Mouse (Mus musculus) stomach, postnatal 0 days (tissue): ENCODE measurements around the gene Mphosph10. TPM values are rescaled to one million over a fixed set of nuclear protein-coding genes. Genes with fewer than 3 reads are reported as not detected.

Experiments
- ATAC-seq: fragments of 200-750 bp; cut with Nextera tagmentation; 2 replicates; pipeline ENCODE4 v1.8.0; 2017; ENCODE audit not compliant: low FRiP score, low TSS enrichment
- DNase-seq: peaks from one replicate; pipeline ENCODE4 v3.0.0-alpha.2; 2016; ENCODE audit warnings: low spot score
- H3K27ac ChIP-seq: fragments of 300-500 bp; sonication (generic); replicated peaks from 2 replicates; pipeline ENCODE4 v1.5.1; 2014; ENCODE audit warnings: mild to moderate bottlenecking, control low read depth
- H3K27me3 ChIP-seq: fragments of 300-500 bp; sonication (generic); 2 replicates; pipeline ENCODE4 v1.6.1; 2014; ENCODE audit warnings: low read length; ENCODE audit not compliant: control insufficient read depth, insufficient read depth
- H3K36me3 ChIP-seq: fragments of 300-500 bp; sonication (generic); 2 replicates; pipeline ENCODE4 v1.6.1; 2014; ENCODE audit warnings: low read length, mixed read lengths; ENCODE audit not compliant: control insufficient read depth, insufficient read depth
- H3K4me1 ChIP-seq: fragments of 300-500 bp; sonication (generic); replicated peaks from 2 replicates; pipeline ENCODE4 v1.6.1; 2014; ENCODE audit warnings: antibody characterized with exemption; ENCODE audit not compliant: control insufficient read depth, insufficient read depth
- H3K4me2 ChIP-seq: fragments of 300-500 bp; sonication (generic); replicated peaks from 2 replicates; pipeline ENCODE4 v1.6.1; 2014; ENCODE audit warnings: low read depth, mild to moderate bottlenecking, control low read depth, moderate library complexity
- H3K4me3 ChIP-seq: fragments of 300-500 bp; sonication (generic); 2 replicates; pipeline ENCODE4 v1.5.1; 2014; ENCODE audit warnings: low read depth, low read length, control low read depth
- H3K9ac ChIP-seq: fragments of 300-500 bp; sonication (generic); 2 replicates; pipeline ENCODE4 v1.6.1; 2014; ENCODE audit warnings: mild to moderate bottlenecking, low read length, control low read depth, mixed read lengths
- H3K9me3 ChIP-seq: fragments of 300-500 bp; sonication (generic); 2 replicates; pipeline ENCODE4 v1.6.1; 2016; ENCODE audit warnings: low read length; ENCODE audit not compliant: control insufficient read depth
- CTCF ChIP-seq: IDR thresholded peaks from 2 replicates; pipeline ENCODE4 v1.5.1; 2016; ENCODE audit warnings: antibody characterized with exemption, low read depth, mild to moderate bottlenecking, moderate library complexity
- EP300 ChIP-seq: optimal IDR thresholded peaks from 2 replicates; pipeline ENCODE3; 2016; ENCODE audit warnings: antibody characterized with exemption
- WGBS: fragments of 180-500 bp; shearing (Covaris S2); extraction: QIAGEN DNeasy Blood & Tissue Kit; methylation state at CpG from one replicate; pipeline ENCODE4 v1.1.7; 2014; 5-methylcytosine and 5-hydroxymethylcytosine counted together
- polyA plus RNA-seq: library from polyadenylated mRNA; unstranded; fragments of >200 nt; fragmentation: Nextera tagmentation; extraction: Ambion mirVana; gene quantifications from 2 replicates; pipeline ENCODE4 v1.2.1, GENCODE M21; 2015

The Mphosph10 gene
- polyA plus RNA-seq, 1 experiment from 2014 or later: 24.3 TPM

DNA sequence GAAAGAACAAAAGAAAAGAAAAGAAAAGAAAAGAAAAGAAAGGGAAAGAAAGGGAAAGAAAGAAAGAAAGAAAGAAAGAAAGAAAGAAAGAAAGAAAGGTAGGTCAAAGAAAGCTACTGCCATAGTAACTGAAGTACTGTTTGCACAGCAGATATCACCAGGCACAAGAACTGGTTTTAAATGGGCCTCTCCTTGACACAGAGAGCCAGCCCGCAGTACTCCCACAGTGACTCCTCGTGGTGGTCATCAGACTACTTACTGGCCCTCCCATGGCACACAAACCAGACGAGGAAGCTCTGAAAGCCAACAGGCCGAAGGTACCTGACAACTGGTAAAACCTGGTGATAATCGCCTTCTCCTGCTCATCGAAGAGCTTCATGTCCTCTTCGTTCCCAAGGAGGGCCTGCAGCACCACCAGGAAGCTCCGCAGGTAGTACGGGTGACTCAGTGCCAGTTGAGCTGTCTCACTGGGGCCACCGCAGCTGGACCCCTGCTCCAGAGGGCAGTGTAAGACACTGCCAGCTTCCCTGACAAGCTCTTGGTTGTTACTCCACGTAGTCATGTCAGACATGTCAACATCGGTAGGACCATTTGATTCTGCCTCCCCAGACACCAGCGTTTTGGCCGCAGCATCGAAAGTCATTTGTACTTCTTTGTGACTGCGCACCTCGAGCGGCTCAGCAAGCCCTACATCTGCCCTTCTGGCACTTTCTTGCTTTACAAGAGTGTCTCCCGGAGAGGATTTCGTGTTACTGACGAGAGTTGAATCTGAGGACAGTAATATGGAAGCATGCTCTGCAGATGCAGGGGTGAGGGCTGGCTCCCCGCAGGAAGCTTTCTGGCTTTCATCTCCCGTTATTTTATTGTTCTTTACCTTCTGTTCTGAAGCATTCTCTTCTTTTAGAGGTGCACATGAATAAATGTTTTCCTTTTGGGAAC lies 19.9 kb downstream of the Mphosph10 start:
- DNase-seq (peak; percentile 43), ATAC-seq (peak; percentile 75)
- H3K27me3 ChIP-seq: no peaks in the 10 kb centered on the region
- H3K4me1 ChIP-seq: no peaks in the 10 kb centered on the region
- TF ChIP-seq EP300 (no peak), CTCF (peak; percentile 24)
- H3K9ac ChIP-seq: no peak overlapping the region
- H3K27ac ChIP-seq: no peak overlapping the region; the same call in 1 of the 2 replicates
- H3K36me3 ChIP-seq: 0 out of 2 replicates have a peak, but pooled peaks cover 4% of the 10 kb centered on the region
- no peak overlapping the region for H3K4me2 ChIP-seq
- 89% methylated on average over 23 of the region's 23 CpGs for WGBS
- H3K9me3 ChIP-seq: no peaks in the 10 kb centered on the region
- H3K4me3 ChIP-seq: no peak overlapping the region

DNA sequence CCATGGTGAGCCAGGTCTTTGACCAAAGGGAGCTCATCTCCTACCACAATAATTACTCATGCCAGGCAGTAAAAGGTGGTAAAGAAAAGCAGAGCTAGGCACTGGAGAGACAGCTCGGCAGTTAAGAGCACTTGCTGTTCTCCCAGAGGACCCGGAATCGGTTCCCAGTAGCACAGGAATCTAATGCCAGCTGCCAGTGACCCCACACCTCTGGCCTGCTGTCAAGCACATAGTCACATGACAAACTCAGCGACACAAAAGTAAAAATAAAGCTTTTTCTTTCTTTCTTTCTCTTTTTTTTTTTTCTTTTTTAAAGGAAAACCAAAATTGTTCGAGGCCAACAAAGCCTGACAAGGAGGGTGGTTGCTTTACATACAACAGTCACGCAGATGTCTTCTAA lies 22.2 kb downstream of the Mphosph10 start:
- Histone ChIP-seq H3K27me3 (no peaks in the 10 kb centered on the region), H3K9me3 (no peaks in the 10 kb centered on the region), H3K27ac (no peak overlapping the region), H3K36me3 (peaks cover 4% of the 10 kb centered on the region; the same call in 1 of the 2 replicates), H3K4me3 (no peak overlapping the region), H3K4me2 (no peak overlapping the region), H3K4me1 (no peaks in the 10 kb centered on the region), H3K9ac (no peak overlapping the region)
- TF ChIP-seq EP300 (no peak), CTCF (no peak)
- WGBS: 89% methylated on average over 6 of the region's 6 CpGs
- ATAC-seq (no peak), DNase-seq (no peak)

DNA sequence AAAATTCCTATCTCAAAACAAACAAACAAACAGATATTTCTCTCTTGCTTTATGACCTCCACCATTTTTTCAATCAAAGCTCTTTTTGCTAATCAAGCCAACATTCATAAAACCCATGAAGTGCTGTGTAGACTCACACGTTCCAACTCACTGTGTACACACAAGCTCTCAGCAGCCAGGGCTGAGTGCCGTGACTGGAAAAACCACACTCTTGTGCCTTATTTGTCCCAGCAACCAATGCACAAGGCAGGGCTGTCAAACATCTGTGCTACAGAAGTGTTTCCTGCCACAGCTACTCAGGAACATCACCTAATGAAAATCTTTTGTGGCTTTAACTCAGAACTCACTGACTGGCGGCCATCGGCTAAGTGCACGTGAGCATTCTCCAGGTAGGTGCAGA lies 26.2 kb downstream of the Mphosph10 start:
- WGBS: 81% methylated on average over 5 of the region's 5 CpGs
- no peak overlapping the region for H3K27ac ChIP-seq
- DNase-seq (no peak), ATAC-seq (no peak)
- no peaks in the 10 kb centered on the region for H3K27me3 ChIP-seq
- no peak for TF ChIP-seq EP300
- TF ChIP-seq CTCF: no peak
- no peak overlapping the region for H3K4me2 ChIP-seq
- no peak overlapping the region for H3K4me3 ChIP-seq
- no peaks in the 10 kb centered on the region for H3K9me3 ChIP-seq
- no peak overlapping the region for H3K9ac ChIP-seq
- H3K4me1 ChIP-seq: no peaks in the 10 kb centered on the region
- peaks cover 22% of the 10 kb centered on the region for H3K36me3 ChIP-seq

DNA sequence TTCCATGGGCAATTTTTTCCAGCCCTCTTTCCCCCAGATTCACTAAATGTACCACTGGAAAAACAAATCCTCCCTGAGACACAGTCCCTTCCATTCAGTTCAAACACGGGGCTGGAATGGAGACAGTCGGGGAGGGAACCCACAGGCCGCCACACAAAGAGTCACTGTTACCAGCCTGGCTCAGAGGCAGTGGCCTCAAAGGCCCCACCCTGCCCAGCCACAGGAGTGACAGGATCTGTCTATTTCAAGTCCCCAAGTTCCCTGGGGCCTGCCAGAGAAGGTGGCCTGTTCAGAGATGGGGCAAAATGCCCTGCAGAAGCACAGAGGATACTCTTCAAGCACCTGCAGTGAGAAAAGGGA lies 31.5 kb downstream of the Mphosph10 start:
- Histone ChIP-seq H3K9ac (no peak overlapping the region), H3K36me3 (peaks cover 23% of the 10 kb centered on the region), H3K4me1 (no peaks in the 10 kb centered on the region), H3K9me3 (no peaks in the 10 kb centered on the region), H3K27me3 (no peaks in the 10 kb centered on the region), H3K4me3 (no peak overlapping the region), H3K27ac (0 out of 2 replicates have a peak overlapping the region, but pooled peaks have one; percentile 18), H3K4me2 (no peak overlapping the region)
- DNase-seq: peak; percentile 23
- ATAC-seq: no peak; the same call in 1 of the 2 replicates
- WGBS: 49% methylated on average over 3 of the region's 3 CpGs
- TF ChIP-seq CTCF (no peak), EP300 (no peak)

DNA sequence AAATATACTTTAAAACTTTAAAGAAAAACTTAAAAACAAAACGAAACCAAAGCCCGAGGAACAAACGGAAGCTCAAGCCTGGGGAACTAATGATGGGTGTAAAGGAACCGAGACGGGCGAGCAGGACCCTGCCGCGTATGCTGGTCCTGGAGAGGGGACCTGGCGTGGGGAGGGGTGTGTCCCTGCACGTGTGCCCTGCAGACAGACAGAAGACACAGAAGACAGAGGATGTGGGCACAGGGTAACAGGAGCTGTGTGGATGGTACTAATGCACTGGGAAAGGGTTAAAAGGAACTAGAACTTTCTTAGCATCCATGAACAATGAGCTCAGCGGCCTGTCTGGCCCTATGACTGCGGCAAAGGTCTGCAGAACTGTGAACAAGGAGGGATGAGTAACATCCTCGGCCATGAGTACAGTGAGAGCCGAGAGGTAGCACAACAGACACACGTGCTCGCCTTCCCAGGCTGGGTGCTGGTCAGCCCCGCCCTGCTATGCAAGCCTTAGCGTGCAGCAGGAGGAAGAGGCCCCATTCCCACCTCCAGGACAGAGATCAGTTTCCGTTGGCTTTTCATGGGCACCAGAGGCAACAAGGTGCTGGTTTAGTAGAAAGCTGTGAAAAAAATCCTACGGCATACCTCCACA lies 32.0 kb downstream of the Mphosph10 start:
- peak; percentile 85 for ATAC-seq

More for the DNA sequence above, 32.0 kb downstream of the Mphosph10 start:
- Histone ChIP-seq H3K4me1 (no peaks in the 10 kb centered on the region), H3K4me2 (no peak overlapping the region), H3K27ac (0 out of 2 replicates have a peak overlapping the region, but pooled peaks have one; percentile 8), H3K4me3 (no peak overlapping the region), H3K36me3 (peaks cover 23% of the 10 kb centered on the region), H3K27me3 (no peaks in the 10 kb centered on the region), H3K9ac (no peak overlapping the region), H3K9me3 (no peaks in the 10 kb centered on the region)
- 72% methylated on average over 20 of the region's 20 CpGs for WGBS
- peak; percentile 44 for DNase-seq
- no peak for TF ChIP-seq EP300
- TF ChIP-seq CTCF: no peak
